Mouse (Mus musculus): ENCODE data around the gene Nr2f2. TPM values are rescaled to one million over a fixed set of nuclear protein-coding genes. Genes with fewer than 3 reads are reported as not detected.

Nr2f2 gene
- polyA plus RNA-seq, 1 experiment: 231 TPM

GRCm38 (mm10) chr7:70360611-70361382 is 5.7 kb downstream of the Nr2f2 start:
- H3K4me1 ChIP-seq (ENCODE audit: control insufficient read depth, insufficient read depth, low read length): no peaks in the 10 kb centered on the region; the same call in 1 of the 2 replicates
- peak overlapping the region; percentile 96 for H3K4me3 ChIP-seq (replicated peaks; ENCODE audit: extremely low read depth, low read depth, low read length)
- TF ChIP-seq CTCF (IDR thresholded peaks at IDR 0.05; ENCODE audit: insufficient read depth, low read length) (no peak), POLR2A (IDR thresholded peaks at IDR 0.05; ENCODE audit: borderline replicate concordance, extremely low read depth, low read depth, low read length) (0 out of 2 replicates have a peak, but pooled peaks have one; percentile 6)
- DNase-seq: peak; percentile 54
- 12% methylated on average over 83 of the region's 84 CpGs for WGBS

GRCm38 (mm10) chr7:70359791-70360581 is 6.5 kb downstream of the Nr2f2 start:
- TF ChIP-seq POLR2A (IDR thresholded peaks at IDR 0.05; ENCODE audit: borderline replicate concordance, extremely low read depth, low read depth, low read length) (no peak), CTCF (IDR thresholded peaks at IDR 0.05; ENCODE audit: insufficient read depth, low read length) (no peak)
- DNase-seq: peak; percentile 64
- Histone ChIP-seq H3K4me1 (ENCODE audit: control insufficient read depth, insufficient read depth, low read length) (peaks cover 1% of the 10 kb centered on the region; the same call in 1 of the 2 replicates), H3K4me3 (replicated peaks; ENCODE audit: extremely low read depth, low read depth, low read length) (peak overlapping the region; percentile 91)
- WGBS: 2% methylated on average over 75 of the region's 75 CpGs

GRCm38 (mm10) chr7:70358848-70359591 is 7.5 kb downstream of the Nr2f2 start:
- DNase-seq: peak; percentile 68
- TF ChIP-seq CTCF (IDR thresholded peaks at IDR 0.05; ENCODE audit: insufficient read depth, low read length) (no peak), POLR2A (IDR thresholded peaks at IDR 0.05; ENCODE audit: borderline replicate concordance, extremely low read depth, low read depth, low read length) (no peak)
- Histone ChIP-seq H3K4me3 (replicated peaks; ENCODE audit: extremely low read depth, low read depth, low read length) (peak overlapping the region; percentile 91), H3K4me1 (ENCODE audit: control insufficient read depth, insufficient read depth, low read length) (peaks cover 2% of the 10 kb centered on the region; the same call in 1 of the 2 replicates)
- WGBS: under 1% methylated on average over 33 of the region's 33 CpGs

- peak; percentile 60 for DNase-seq
- Histone ChIP-seq H3K4me3 (replicated peaks; ENCODE audit: extremely low read depth, low read depth, low read length) (peak overlapping the region; percentile 91), H3K4me1 (ENCODE audit: control insufficient read depth, insufficient read depth, low read length) (peaks cover 2% of the 10 kb centered on the region; the same call in 1 of the 2 replicates)
- WGBS: 19% methylated on average over 33 of the region's 33 CpGs
- TF ChIP-seq CTCF (IDR thresholded peaks at IDR 0.05; ENCODE audit: insufficient read depth, low read length) (no peak), POLR2A (IDR thresholded peaks at IDR 0.05; ENCODE audit: borderline replicate concordance, extremely low read depth, low read depth, low read length) (no peak; the same call in 1 of the 2 replicates)
These were observed 8.3 kb downstream of the Nr2f2 start for GRCm38 (mm10) chr7:70358020-70358847.

GRCm38 (mm10) chr7:70357516-70358019 is 9.0 kb downstream of the Nr2f2 start:
- WGBS: 44% methylated on average over 17 of the region's 17 CpGs
- no peak for TF ChIP-seq CTCF (IDR thresholded peaks at IDR 0.05; ENCODE audit: insufficient read depth, low read length)
- no peak for TF ChIP-seq POLR2A (IDR thresholded peaks at IDR 0.05; ENCODE audit: borderline replicate concordance, extremely low read depth, low read depth, low read length)
- peak overlapping the region; percentile 91 for H3K4me3 ChIP-seq (replicated peaks; ENCODE audit: extremely low read depth, low read depth, low read length)
- H3K4me1 ChIP-seq (ENCODE audit: control insufficient read depth, insufficient read depth, low read length): peaks cover 2% of the 10 kb centered on the region; the same call in 1 of the 2 replicates
- no peak for DNase-seq

GRCm38 (mm10) chr7:70356691-70357515 is 9.6 kb downstream of the Nr2f2 start:
- H3K4me1 ChIP-seq (ENCODE audit: control insufficient read depth, insufficient read depth, low read length): peaks cover 2% of the 10 kb centered on the region; the same call in 1 of the 2 replicates
- 43% methylated on average over 3 of the region's 3 CpGs for WGBS
- TF ChIP-seq POLR2A (IDR thresholded peaks at IDR 0.05; ENCODE audit: borderline replicate concordance, extremely low read depth, low read depth, low read length): no peak
- no peak for TF ChIP-seq CTCF (IDR thresholded peaks at IDR 0.05; ENCODE audit: insufficient read depth, low read length)
- H3K4me3 ChIP-seq (replicated peaks; ENCODE audit: extremely low read depth, low read depth, low read length): peak overlapping the region; percentile 44
- DNase-seq: no peak

- Histone ChIP-seq H3K4me1 (ENCODE audit: control insufficient read depth, insufficient read depth, low read length) (peaks cover 2% of the 10 kb centered on the region; the same call in 1 of the 2 replicates), H3K4me3 (replicated peaks; ENCODE audit: extremely low read depth, low read depth, low read length) (peak overlapping the region; percentile 50)
- no peak for TF ChIP-seq POLR2A (IDR thresholded peaks at IDR 0.05; ENCODE audit: borderline replicate concordance, extremely low read depth, low read depth, low read length)
- TF ChIP-seq CTCF (IDR thresholded peaks at IDR 0.05; ENCODE audit: insufficient read depth, low read length): no peak
- no peak for DNase-seq
- WGBS: 31% methylated on average over 5 of the region's 5 CpGs
These were observed 10.6 kb downstream of the Nr2f2 start for GRCm38 (mm10) chr7:70355691-70356568.

All from lung, adult 2 months (tissue).